Mouse (Mus musculus) stomach, embryonic 16.5 days (tissue): ENCODE measurements around the gene Hsd17b1. TPM values are rescaled to one million over a fixed set of nuclear protein-coding genes. Genes with fewer than 3 reads are reported as not detected.

Source experiments
- ATAC-seq: fragments of 200-750 bp; cut with Nextera tagmentation; 2 replicates; pipeline ENCODE4 v1.8.0; 2017; ENCODE audit warnings: moderate number of reproducible peaks, moderate TSS enrichment; ENCODE audit not compliant: insufficient read depth, low FRiP score
- H3K27ac ChIP-seq: fragments of 300-500 bp; sonication (generic); 2 replicates; pipeline ENCODE4 v1.5.1; 2014; ENCODE audit warnings: low read length
- H3K27me3 ChIP-seq: fragments of 300-500 bp; sonication (generic); 2 replicates; pipeline ENCODE4 v1.6.1; 2014; ENCODE audit warnings: low read length, control low read depth, mixed read lengths; ENCODE audit not compliant: control insufficient read depth, insufficient read depth
- H3K36me3 ChIP-seq: fragments of 300-500 bp; sonication (generic); 2 replicates; pipeline ENCODE4 v1.6.1; 2014; ENCODE audit warnings: low read length; ENCODE audit not compliant: control insufficient read depth, insufficient read depth
- H3K4me1 ChIP-seq: fragments of 300-500 bp; sonication (generic); 2 replicates; pipeline ENCODE4 v1.6.1; 2014; ENCODE audit warnings: low read length, control low read depth, mixed read lengths; ENCODE audit not compliant: control insufficient read depth, insufficient read depth
- H3K4me2 ChIP-seq: fragments of 300-500 bp; sonication (generic); 2 replicates; pipeline ENCODE4 v1.6.1; 2014; ENCODE audit warnings: low read depth, low read length, mixed read lengths
- H3K4me3 ChIP-seq: fragments of 300-500 bp; sonication (generic); replicated peaks from 2 replicates; pipeline ENCODE4 v1.5.1; 2014; ENCODE audit warnings: mild to moderate bottlenecking, low read length
- H3K9ac ChIP-seq: fragments of 300-500 bp; sonication (generic); 2 replicates; pipeline ENCODE4 v1.6.1; 2014; ENCODE audit warnings: low read length
- H3K9me3 ChIP-seq: fragments of 300-500 bp; sonication (generic); replicated peaks from 2 replicates; pipeline ENCODE4 v1.6.1; 2016; ENCODE audit warnings: low read length, control low read depth; ENCODE audit not compliant: control insufficient read depth
- WGBS: fragments of 180-500 bp; shearing (Covaris S2); extraction: QIAGEN DNeasy Blood & Tissue Kit; methylation state at CpG from one replicate; pipeline ENCODE4 v1.1.7; 2014; 5-methylcytosine and 5-hydroxymethylcytosine counted together
- polyA plus RNA-seq: library from polyadenylated mRNA; unstranded; fragments of >200 nt; fragmentation: Nextera tagmentation; extraction: Ambion mirVana; gene quantifications from 2 replicates; pipeline ENCODE4 v1.2.1, GENCODE M21; 2015

Hsd17b1 gene
- 0.30 TPM in 1 of 2 replicates, not detected in the other for polyA plus RNA-seq

- H3K27me3 ChIP-seq, result peaks cover 33% of the 10 kb centered on the region
- H3K27ac ChIP-seq, result no peak within 1 kb of the TSS
- 75% methylated on average over 9 of the region's 9 CpGs for WGBS
- no peak within 1 kb of the TSS for H3K9ac ChIP-seq
- no peaks in the 10 kb centered on the region for H3K9me3 ChIP-seq
- H3K4me2 ChIP-seq, result no peak within 1 kb of the TSS
- peaks cover 16% of the 10 kb centered on the region for H3K4me1 ChIP-seq
- no peak within 1 kb of the TSS for H3K4me3 ChIP-seq
- ATAC-seq, result no peak
- no peaks in the 10 kb centered on the region for H3K36me3 ChIP-seq
These were observed at the start of gene Hsd17b1 for GRCm38 (mm10) chr11:101078121-101078520. Gene Hsd17b1 (plus strand): TSS chr11:101078411.

- H3K4me2 ChIP-seq, result no peak overlapping the region
- H3K9me3 ChIP-seq, result no peaks in the 10 kb centered on the region
- no peaks in the 10 kb centered on the region for H3K4me1 ChIP-seq
- H3K36me3 ChIP-seq, result peaks cover 5% of the 10 kb centered on the region
- no peak overlapping the region for H3K4me3 ChIP-seq
- H3K27ac ChIP-seq, result no peak overlapping the region
- WGBS, result 85% methylated on average over 8 of the region's 8 CpGs
- no peaks in the 10 kb centered on the region for H3K27me3 ChIP-seq
- no peak overlapping the region for H3K9ac ChIP-seq
- ATAC-seq, result no peak
These were observed 48.9 kb upstream of the Hsd17b1 start for GRCm38 (mm10) chr11:101029320-101029719.

DNA sequence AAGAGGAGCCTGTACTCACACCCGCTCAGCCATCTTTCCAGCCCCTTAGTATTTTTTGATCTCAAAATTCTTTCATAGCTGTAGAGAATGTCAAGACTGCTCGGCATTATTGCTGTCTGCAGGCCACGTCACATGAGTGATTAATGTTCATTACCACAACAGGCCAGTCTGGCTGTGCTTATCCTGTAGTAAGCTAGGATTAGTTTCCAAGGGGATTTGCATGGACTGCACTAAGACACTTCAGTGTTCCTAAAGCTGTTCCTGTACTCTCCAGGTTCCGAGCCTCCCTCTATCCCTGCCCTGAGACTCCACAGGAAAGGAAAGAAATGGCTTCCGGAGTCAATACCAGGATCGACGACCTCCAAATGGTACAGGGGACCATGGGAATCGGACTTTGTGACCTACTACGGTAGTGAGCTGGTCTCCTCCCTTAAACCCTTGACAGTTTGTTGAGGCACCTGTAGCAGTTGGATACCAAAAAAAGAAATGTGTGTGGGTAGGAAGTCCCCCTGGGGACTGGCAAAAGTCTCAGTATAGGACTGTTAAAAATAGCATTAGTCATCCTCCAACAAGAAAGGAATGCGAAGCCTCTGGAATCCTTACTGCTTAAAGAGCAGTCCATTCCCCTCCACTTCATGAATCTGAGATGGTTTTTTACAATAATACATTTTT lies 47.9 kb upstream of the Hsd17b1 start:
- H3K9me3 ChIP-seq, result no peaks in the 10 kb centered on the region
- no peaks in the 10 kb centered on the region for H3K27me3 ChIP-seq
- H3K36me3 ChIP-seq, result peaks cover 8% of the 10 kb centered on the region
- ATAC-seq, result no peak
- H3K27ac ChIP-seq, result no peak overlapping the region
- no peaks in the 10 kb centered on the region for H3K4me1 ChIP-seq
- no peak overlapping the region for H3K4me3 ChIP-seq
- no peak overlapping the region for H3K4me2 ChIP-seq
- 68% methylated on average over 10 of the region's 10 CpGs for WGBS
- H3K9ac ChIP-seq, result no peak overlapping the region

DNA sequence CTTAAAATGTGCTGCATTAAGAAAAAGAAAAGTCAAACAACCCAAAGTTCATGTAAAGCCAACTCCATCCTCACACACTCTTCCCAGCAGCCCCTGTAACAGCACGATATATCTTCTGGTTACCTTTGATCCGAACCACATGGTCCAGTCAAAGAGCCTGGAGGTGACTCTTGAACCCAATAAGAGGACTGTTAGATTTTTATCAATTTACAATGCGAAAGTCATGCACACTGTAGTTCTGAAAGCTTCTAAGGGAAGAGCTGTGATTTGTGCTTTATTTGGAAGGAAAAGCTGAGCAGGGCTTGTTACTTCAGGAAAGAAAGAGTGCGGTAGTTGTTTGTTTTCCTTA lies 47.4 kb upstream of the Hsd17b1 start:
- H3K36me3 ChIP-seq, result peaks cover 8% of the 10 kb centered on the region
- H3K9ac ChIP-seq, result no peak overlapping the region
- WGBS, result 75% methylated on average over 4 of the region's 4 CpGs
- H3K27ac ChIP-seq, result no peak overlapping the region
- H3K4me2 ChIP-seq, result no peak overlapping the region
- no peaks in the 10 kb centered on the region for H3K9me3 ChIP-seq
- no peaks in the 10 kb centered on the region for H3K4me1 ChIP-seq
- no peaks in the 10 kb centered on the region for H3K27me3 ChIP-seq
- no peak overlapping the region for H3K4me3 ChIP-seq
- ATAC-seq, result no peak

- Histone ChIP-seq H3K4me2 (no peak overlapping the region), H3K4me1 (no peaks in the 10 kb centered on the region), H3K27ac (no peak overlapping the region), H3K9ac (no peak overlapping the region), H3K36me3 (peaks cover 8% of the 10 kb centered on the region), H3K4me3 (no peak overlapping the region), H3K27me3 (no peaks in the 10 kb centered on the region), H3K9me3 (no peaks in the 10 kb centered on the region)
- no peak for ATAC-seq
- WGBS, result 78% methylated on average over 1 of the region's 1 CpGs
These were observed 46.7 kb upstream of the Hsd17b1 start for GRCm38 (mm10) chr11:101031470-101031869.

DNA sequence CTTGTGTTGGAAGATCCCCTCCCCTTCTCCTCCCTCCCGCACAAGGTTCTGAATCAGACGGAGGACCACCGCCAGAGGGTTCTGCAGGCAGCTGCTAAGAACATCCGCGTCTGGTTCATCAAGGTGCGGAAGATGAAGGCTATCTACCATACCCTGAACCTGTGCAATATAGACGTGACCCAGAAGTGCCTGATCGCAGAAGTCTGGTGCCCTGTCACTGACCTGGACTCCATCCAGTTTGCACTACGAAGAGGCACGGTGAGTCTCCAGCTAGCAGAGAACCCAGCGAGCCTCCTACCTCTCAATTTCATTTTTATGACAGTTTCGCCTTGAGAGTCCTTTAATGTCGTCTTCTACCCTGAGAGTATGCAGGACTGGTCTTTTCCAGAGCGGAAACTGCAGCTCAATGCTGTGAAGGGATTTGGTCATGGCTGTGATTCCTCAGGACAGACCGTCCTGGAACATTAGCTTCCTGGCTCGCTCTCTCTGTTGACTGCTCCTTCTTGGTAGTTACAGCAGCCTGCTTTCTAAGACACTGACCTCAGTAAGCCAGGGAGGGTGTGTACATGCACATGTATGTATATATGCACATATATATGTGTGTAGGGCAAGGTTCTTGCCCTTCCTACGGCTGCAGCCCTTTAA lies 44.2 kb upstream of the Hsd17b1 start:
- H3K27me3 ChIP-seq, result no peaks in the 10 kb centered on the region
- ATAC-seq, result no peak
- H3K4me1 ChIP-seq, result no peaks in the 10 kb centered on the region
- no peak overlapping the region for H3K4me2 ChIP-seq
- peaks cover 8% of the 10 kb centered on the region; the same call in 1 of the 2 replicates for H3K36me3 ChIP-seq
- 94% methylated on average over 17 of the region's 17 CpGs for WGBS
- no peak overlapping the region for H3K9ac ChIP-seq
- no peak overlapping the region for H3K27ac ChIP-seq
- no peaks in the 10 kb centered on the region for H3K9me3 ChIP-seq
- no peak overlapping the region for H3K4me3 ChIP-seq

DNA sequence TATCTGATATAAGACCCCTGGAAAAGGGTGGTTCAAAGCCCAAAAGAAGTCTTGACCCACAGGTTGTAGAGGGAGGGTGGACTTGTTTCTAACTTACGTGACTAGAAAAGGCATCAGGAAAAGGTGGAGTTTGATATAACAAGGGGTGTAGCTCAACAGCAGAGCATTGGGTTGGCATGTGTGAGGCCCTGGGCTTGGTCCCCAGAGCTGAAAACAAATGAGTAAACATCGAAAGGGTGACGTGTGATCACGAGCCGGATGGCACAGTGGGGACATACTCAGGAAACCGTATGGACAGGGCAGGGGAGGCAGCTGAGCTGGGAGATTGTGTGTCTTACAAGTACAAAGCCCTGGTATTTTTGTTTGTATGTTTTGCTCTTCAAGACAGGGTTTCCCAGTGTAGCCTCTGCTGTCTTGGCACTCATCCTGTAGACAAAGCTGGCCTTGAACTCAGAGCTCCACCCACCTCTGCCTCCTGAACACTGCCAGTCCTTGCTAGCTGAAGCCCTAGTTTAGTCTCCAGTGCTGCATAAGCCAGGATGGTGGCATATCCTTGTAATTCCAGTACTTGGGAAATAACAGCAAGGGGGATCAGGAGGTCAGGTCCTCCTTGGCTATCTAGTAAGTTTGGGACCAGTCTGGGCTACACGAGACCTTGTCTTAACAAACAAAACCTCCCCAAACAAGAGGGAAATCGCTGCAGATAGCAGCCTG lies 43.4 kb upstream of the Hsd17b1 start:
- Histone ChIP-seq H3K27me3 (no peaks in the 10 kb centered on the region), H3K36me3 (peaks cover 8% of the 10 kb centered on the region; the same call in 1 of the 2 replicates), H3K9me3 (no peaks in the 10 kb centered on the region), H3K4me3 (no peak overlapping the region), H3K27ac (no peak overlapping the region), H3K4me1 (no peaks in the 10 kb centered on the region), H3K9ac (no peak overlapping the region), H3K4me2 (no peak overlapping the region)
- no peak for ATAC-seq
- WGBS, result 89% methylated on average over 8 of the region's 8 CpGs

DNA sequence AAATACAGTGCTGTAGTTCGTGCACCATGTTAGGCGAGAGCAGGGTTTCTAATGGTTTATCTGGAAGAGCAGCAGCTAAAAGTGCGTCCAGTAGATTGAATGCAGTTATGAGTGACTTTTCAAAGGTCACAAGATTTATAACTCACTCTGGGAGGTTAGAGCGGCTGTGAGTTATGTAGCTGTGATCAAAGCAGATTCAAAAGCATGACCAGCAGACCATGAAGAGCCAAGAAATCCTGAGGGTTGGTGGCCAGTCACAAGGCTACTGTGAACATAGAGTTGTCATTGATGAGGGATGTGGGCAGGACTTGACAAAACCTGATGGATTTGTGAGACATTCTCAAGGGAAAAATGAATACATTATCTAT lies 42.9 kb upstream of the Hsd17b1 start:
- no peak overlapping the region for H3K4me3 ChIP-seq
- no peak overlapping the region for H3K4me2 ChIP-seq
- H3K4me1 ChIP-seq, result no peaks in the 10 kb centered on the region
- peaks cover 8% of the 10 kb centered on the region; the same call in 1 of the 2 replicates for H3K36me3 ChIP-seq
- no peaks in the 10 kb centered on the region for H3K27me3 ChIP-seq
- no peak overlapping the region for H3K9ac ChIP-seq
- H3K9me3 ChIP-seq, result no peaks in the 10 kb centered on the region
- WGBS, result 84% methylated on average over 4 of the region's 4 CpGs
- ATAC-seq, result no peak
- no peak overlapping the region for H3K27ac ChIP-seq

GRCm38 (mm10) chr11:101037795-101038194 lies 40.4 kb upstream of the Hsd17b1 start:
- Histone ChIP-seq H3K36me3 (peaks cover 8% of the 10 kb centered on the region; the same call in 1 of the 2 replicates), H3K4me3 (no peak overlapping the region), H3K9ac (no peak overlapping the region), H3K27me3 (no peaks in the 10 kb centered on the region), H3K4me2 (no peak overlapping the region), H3K4me1 (no peaks in the 10 kb centered on the region), H3K27ac (no peak overlapping the region), H3K9me3 (no peaks in the 10 kb centered on the region)
- 85% methylated on average over 10 of the region's 10 CpGs for WGBS
- ATAC-seq, result no peak
